Mouse (Mus musculus): ENCODE measurements at regions not wholly inside any gene's neighbourhood (a gene's known extent, or its start where the extent isn't known, plus 50 kb on each side); places are given as distances from the start of the nearest gene placed in this dataset.

DNA sequence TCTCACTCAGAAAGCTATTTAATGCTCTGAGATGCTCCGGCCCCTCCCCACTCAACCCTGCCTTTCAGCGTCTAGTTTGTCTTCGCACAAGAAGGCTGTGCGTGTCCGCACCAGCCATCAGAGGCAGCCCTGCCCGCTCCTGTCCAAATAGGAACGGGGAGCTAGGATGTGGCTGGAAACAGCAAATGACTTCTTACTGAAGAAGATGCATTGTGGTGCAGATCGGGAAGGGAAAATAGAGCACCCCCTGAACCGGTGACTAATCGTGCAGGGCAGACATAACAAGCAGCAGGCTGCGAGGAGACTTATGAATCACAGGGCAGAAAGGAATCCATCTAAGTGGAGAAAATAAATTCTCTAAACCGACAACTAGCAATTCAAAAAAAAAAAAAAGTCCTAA is 324.5 kb upstream of the Runx1 start:
- H3K9me3 ChIP-seq (ENCODE audit: low read length): no peaks in the 10 kb centered on the region
- H3K27me3 ChIP-seq (replicated peaks; ENCODE audit: insufficient read depth, low read length): no peaks in the 10 kb centered on the region
- WGBS: 50% methylated on average over 12 of the region's 12 CpGs
- H3K27ac ChIP-seq (ENCODE audit: low read length): no peak overlapping the region
- H3K4me1 ChIP-seq (ENCODE audit: insufficient read depth, low read depth, low read length): peaks cover 6% of the 10 kb centered on the region; the same call in 1 of the 2 replicates
- ATAC-seq (no peak), DNase-seq (ENCODE audit: low spot score) (no peak)
- H3K4me2 ChIP-seq (replicated peaks; ENCODE audit: low read depth, low read length): no peak overlapping the region
- TF ChIP-seq EP300 (IDR thresholded peaks at IDR 0.05) (no peak), CTCF (IDR thresholded peaks at IDR 0.05) (no peak)
- no peak overlapping the region for H3K9ac ChIP-seq (replicated peaks; ENCODE audit: low read depth)
- H3K4me3 ChIP-seq (ENCODE audit: low read depth, low read length): no peak overlapping the region
- H3K36me3 ChIP-seq (ENCODE audit: insufficient read depth, low read length): no peaks in the 10 kb centered on the region

GRCm38 (mm10) chr16:93147525-93148222 is 321.7 kb upstream of the Runx1 start:
- no peak overlapping the region for H3K9ac ChIP-seq (replicated peaks; ENCODE audit: low read depth)
- no peak for TF ChIP-seq CTCF (IDR thresholded peaks at IDR 0.05)
- TF ChIP-seq EP300 (IDR thresholded peaks at IDR 0.05): no peak
- no peaks in the 10 kb centered on the region for H3K9me3 ChIP-seq (ENCODE audit: low read length)
- H3K4me3 ChIP-seq (ENCODE audit: low read depth, low read length): no peak overlapping the region
- no peak overlapping the region for H3K27ac ChIP-seq (ENCODE audit: low read length)
- H3K36me3 ChIP-seq (ENCODE audit: insufficient read depth, low read length): no peaks in the 10 kb centered on the region
- DNase-seq (ENCODE audit: low spot score) (no peak), ATAC-seq (no peak)
- no peaks in the 10 kb centered on the region for H3K4me1 ChIP-seq (ENCODE audit: insufficient read depth, low read depth, low read length)
- WGBS: 66% methylated on average over 5 of the region's 5 CpGs
- H3K27me3 ChIP-seq (replicated peaks; ENCODE audit: insufficient read depth, low read length): no peaks in the 10 kb centered on the region
- H3K4me2 ChIP-seq (replicated peaks; ENCODE audit: low read depth, low read length): no peak overlapping the region

- Histone ChIP-seq H3K4me3 (ENCODE audit: low read depth, low read length) (no peak overlapping the region), H3K36me3 (ENCODE audit: insufficient read depth, low read length) (no peaks in the 10 kb centered on the region), H3K27me3 (replicated peaks; ENCODE audit: insufficient read depth, low read length) (no peaks in the 10 kb centered on the region), H3K4me1 (ENCODE audit: insufficient read depth, low read depth, low read length) (no peaks in the 10 kb centered on the region), H3K27ac (ENCODE audit: low read length) (no peak overlapping the region), H3K9me3 (ENCODE audit: low read length) (no peaks in the 10 kb centered on the region), H3K9ac (replicated peaks; ENCODE audit: low read depth) (no peak overlapping the region), H3K4me2 (replicated peaks; ENCODE audit: low read depth, low read length) (no peak overlapping the region)
- DNase-seq (ENCODE audit: low spot score) (no peak), ATAC-seq (no peak)
- 77% methylated on average over 3 of the region's 3 CpGs for WGBS
- TF ChIP-seq EP300 (IDR thresholded peaks at IDR 0.05) (no peak), CTCF (IDR thresholded peaks at IDR 0.05) (no peak)
These were observed 320.9 kb upstream of the Runx1 start for GRCm38 (mm10) chr16:93146812-93147211.

GRCm38 (mm10) chr16:93145617-93146016 is 319.7 kb upstream of the Runx1 start:
- TF ChIP-seq CTCF (IDR thresholded peaks at IDR 0.05) (no peak), EP300 (IDR thresholded peaks at IDR 0.05) (no peak)
- WGBS: 65% methylated on average over 3 of the region's 3 CpGs
- Histone ChIP-seq H3K27me3 (replicated peaks; ENCODE audit: insufficient read depth, low read length) (no peaks in the 10 kb centered on the region), H3K9me3 (ENCODE audit: low read length) (no peaks in the 10 kb centered on the region), H3K4me3 (ENCODE audit: low read depth, low read length) (no peak overlapping the region), H3K4me1 (ENCODE audit: insufficient read depth, low read depth, low read length) (no peaks in the 10 kb centered on the region), H3K27ac (ENCODE audit: low read length) (no peak overlapping the region), H3K9ac (replicated peaks; ENCODE audit: low read depth) (no peak overlapping the region), H3K36me3 (ENCODE audit: insufficient read depth, low read length) (no peaks in the 10 kb centered on the region), H3K4me2 (replicated peaks; ENCODE audit: low read depth, low read length) (no peak overlapping the region)
- ATAC-seq: no peak
- DNase-seq (ENCODE audit: low spot score): no peak

GRCm38 (mm10) chr16:93144033-93144432 is 318.1 kb upstream of the Runx1 start:
- H3K9me3 ChIP-seq (ENCODE audit: low read length): no peaks in the 10 kb centered on the region
- 75% methylated on average over 5 of the region's 5 CpGs for WGBS
- no peak overlapping the region for H3K4me3 ChIP-seq (ENCODE audit: low read depth, low read length)
- no peaks in the 10 kb centered on the region for H3K36me3 ChIP-seq (ENCODE audit: insufficient read depth, low read length)
- no peaks in the 10 kb centered on the region for H3K27me3 ChIP-seq (replicated peaks; ENCODE audit: insufficient read depth, low read length)
- H3K4me2 ChIP-seq (replicated peaks; ENCODE audit: low read depth, low read length): no peak overlapping the region
- no peak for DNase-seq (ENCODE audit: low spot score)
- no peak overlapping the region for H3K27ac ChIP-seq (ENCODE audit: low read length)
- ATAC-seq: no peak
- no peak overlapping the region for H3K9ac ChIP-seq (replicated peaks; ENCODE audit: low read depth)
- no peak for TF ChIP-seq EP300 (IDR thresholded peaks at IDR 0.05)
- TF ChIP-seq CTCF (IDR thresholded peaks at IDR 0.05): no peak
- H3K4me1 ChIP-seq (ENCODE audit: insufficient read depth, low read depth, low read length): no peaks in the 10 kb centered on the region

- no peaks in the 10 kb centered on the region for H3K4me1 ChIP-seq (ENCODE audit: insufficient read depth, low read depth, low read length)
- DNase-seq (ENCODE audit: low spot score) (no peak), ATAC-seq (no peak)
- no peak for TF ChIP-seq CTCF (IDR thresholded peaks at IDR 0.05)
- WGBS: 63% methylated on average over 10 of the region's 10 CpGs
- H3K9me3 ChIP-seq (ENCODE audit: low read length): no peaks in the 10 kb centered on the region
- no peak overlapping the region for H3K4me3 ChIP-seq (ENCODE audit: low read depth, low read length)
- no peaks in the 10 kb centered on the region for H3K36me3 ChIP-seq (ENCODE audit: insufficient read depth, low read length)
- H3K9ac ChIP-seq (replicated peaks; ENCODE audit: low read depth): no peak overlapping the region
- no peak overlapping the region for H3K27ac ChIP-seq (ENCODE audit: low read length)
- H3K27me3 ChIP-seq (replicated peaks; ENCODE audit: insufficient read depth, low read length): no peaks in the 10 kb centered on the region
- H3K4me2 ChIP-seq (replicated peaks; ENCODE audit: low read depth, low read length): no peak overlapping the region
These were observed 317.2 kb upstream of the Runx1 start for GRCm38 (mm10) chr16:93143164-93143563.

- 57% methylated on average over 6 of the region's 6 CpGs for WGBS
- Histone ChIP-seq H3K36me3 (ENCODE audit: insufficient read depth, low read length) (no peaks in the 10 kb centered on the region), H3K9me3 (ENCODE audit: low read length) (no peaks in the 10 kb centered on the region), H3K27ac (ENCODE audit: low read length) (no peak overlapping the region), H3K9ac (replicated peaks; ENCODE audit: low read depth) (no peak overlapping the region), H3K4me3 (ENCODE audit: low read depth, low read length) (no peak overlapping the region), H3K4me1 (ENCODE audit: insufficient read depth, low read depth, low read length) (no peaks in the 10 kb centered on the region), H3K4me2 (replicated peaks; ENCODE audit: low read depth, low read length) (no peak overlapping the region), H3K27me3 (replicated peaks; ENCODE audit: insufficient read depth, low read length) (no peaks in the 10 kb centered on the region)
- ATAC-seq (no peak), DNase-seq (ENCODE audit: low spot score) (no peak)
- no peak for TF ChIP-seq EP300 (IDR thresholded peaks at IDR 0.05)
- no peak for TF ChIP-seq CTCF (IDR thresholded peaks at IDR 0.05)
These were observed 316.0 kb upstream of the Runx1 start for GRCm38 (mm10) chr16:93141967-93142366.

Data from lung, postnatal 0 days (tissue).